Mouse (Mus musculus): ENCODE data around the gene Slc28a3.

- TF ChIP-seq FLI1 (IDR thresholded peaks at IDR 0.05; ENCODE audit: low read length): no peak
- TF ChIP-seq GATA1 (IDR thresholded peaks at IDR 0.05; ENCODE audit: borderline replicate concordance, low read length): no peak
Measured at GRCm38 (mm10) chr13:58610059-58610458, 618 bp downstream of the Slc28a3 start.

Measured in megakaryocyte, embryonic 14.5 days (primary cell).